Mouse (Mus musculus): ENCODE data around the gene Olfr847. TPM values are rescaled to one million over a fixed set of nuclear protein-coding genes. Genes with fewer than 3 reads are reported as not detected.

Olfr847 gene
- polyA plus RNA-seq (2015; fragmentation: Nextera tagmentation; extraction: Ambion mirVana), result not detected in 2 replicates

- 47% methylated on average over 1 of the region's 1 CpGs for WGBS
- no peak within 1 kb of the TSS for H3K4me3 ChIP-seq
- no peaks in the 10 kb centered on the region for H3K9me3 ChIP-seq
- no peak within 1 kb of the TSS for H3K27ac ChIP-seq
- H3K9ac ChIP-seq, result no peak within 1 kb of the TSS
- H3K36me3 ChIP-seq, result no peaks in the 10 kb centered on the region
- H3K4me2 ChIP-seq (replicated peaks), result no peak within 1 kb of the TSS
- ATAC-seq (ENCODE audit: low FRiP score, low read depth), result no peak
- no peaks in the 10 kb centered on the region for H3K27me3 ChIP-seq
- H3K4me1 ChIP-seq, result no peaks in the 10 kb centered on the region
Observed at GRCm38 (mm10) chr9:19378569-19378968, at the start of gene Olfr847. Gene Olfr847, minus strand, starts transcription at chr9:19378669.

GRCm38 (mm10) chr9:19363905-19364304 is 14.6 kb downstream of the Olfr847 start, which contains the start of gene Olfr846:
Gene Olfr846, minus strand, starts transcription at chr9:19364005.
- no peaks in the 10 kb centered on the region for H3K36me3 ChIP-seq
- H3K9me3 ChIP-seq, result peaks cover 6% of the 10 kb centered on the region; the same call in 1 of the 2 replicates
- no peak within 1 kb of the TSS for H3K27ac ChIP-seq
- no peak within 1 kb of the TSS for H3K4me2 ChIP-seq (replicated peaks)
- WGBS, result 57% methylated on average over 1 of the region's 1 CpGs
- H3K4me1 ChIP-seq, result no peaks in the 10 kb centered on the region
- no peak within 1 kb of the TSS for H3K4me3 ChIP-seq
- no peaks in the 10 kb centered on the region for H3K27me3 ChIP-seq
- no peak within 1 kb of the TSS for H3K9ac ChIP-seq
- no peak for ATAC-seq (ENCODE audit: low FRiP score, low read depth)

GRCm38 (mm10) chr9:19336157-19336556 is 42.3 kb downstream of the Olfr847 start, which contains the start of gene Olfr845:
Gene Olfr845, plus strand, starts transcription at chr9:19336457.
- Histone ChIP-seq H3K4me2 (replicated peaks) (no peak within 1 kb of the TSS), H3K27ac (no peak within 1 kb of the TSS), H3K4me3 (no peak within 1 kb of the TSS), H3K27me3 (no peaks in the 10 kb centered on the region), H3K9ac (no peak within 1 kb of the TSS), H3K4me1 (no peaks in the 10 kb centered on the region), H3K36me3 (no peaks in the 10 kb centered on the region), H3K9me3 (0 out of 2 replicates have a peak, but pooled peaks cover 4% of the 10 kb centered on the region)
- no peak for ATAC-seq (ENCODE audit: low FRiP score, low read depth)
- 67% methylated on average over 1 of the region's 1 CpGs for WGBS

Other genes starting within 250 kb of the Olfr847 start
- gene Olfr837, start 242.4 kb downstream of the Olfr847 start, polyA plus RNA-seq (2015; fragmentation: Nextera tagmentation; extraction: Ambion mirVana), result not detected in 2 replicates
- 0.01 TPM in 1 of 2 replicates, not detected in the other for gene Olfr839-ps1, start 201.4 kb downstream of the Olfr847 start, polyA plus RNA-seq (2015; fragmentation: Nextera tagmentation; extraction: Ambion mirVana)
- not detected in 2 replicates for gene Olfr843, start 126.7 kb downstream of the Olfr847 start, polyA plus RNA-seq (2015; fragmentation: Nextera tagmentation; extraction: Ambion mirVana)
- gene Olfr844, start 62.3 kb downstream of the Olfr847 start, polyA plus RNA-seq (2015; fragmentation: Nextera tagmentation; extraction: Ambion mirVana), result not detected in 2 replicates
- not detected in 2 replicates for gene Olfr845, start 42.2 kb downstream of the Olfr847 start, polyA plus RNA-seq (2015; fragmentation: Nextera tagmentation; extraction: Ambion mirVana)
- gene Olfr846, start 14.7 kb downstream of the Olfr847 start, polyA plus RNA-seq (2015; fragmentation: Nextera tagmentation; extraction: Ambion mirVana), result not detected in 2 replicates
- gene Olfr849, start 61.6 kb upstream of the Olfr847 start, polyA plus RNA-seq (2015; fragmentation: Nextera tagmentation; extraction: Ambion mirVana), result not detected in 2 replicates
- gene Olfr850, start 99.6 kb upstream of the Olfr847 start, polyA plus RNA-seq (2015; fragmentation: Nextera tagmentation; extraction: Ambion mirVana), result not detected in 2 replicates
- not detected in 2 replicates for gene Olfr851, start 114.6 kb upstream of the Olfr847 start, polyA plus RNA-seq (2015; fragmentation: Nextera tagmentation; extraction: Ambion mirVana)
- not detected in 2 replicates for gene Olfr853, start 162.4 kb upstream of the Olfr847 start, polyA plus RNA-seq (2015; fragmentation: Nextera tagmentation; extraction: Ambion mirVana)
- not detected in 2 replicates for gene Olfr854, start 188.7 kb upstream of the Olfr847 start, polyA plus RNA-seq (2015; fragmentation: Nextera tagmentation; extraction: Ambion mirVana)
- gene Olfr855, start 203.9 kb upstream of the Olfr847 start, polyA plus RNA-seq (2015; fragmentation: Nextera tagmentation; extraction: Ambion mirVana), result not detected in 2 replicates
- gene Zfp317, start 243.4 kb upstream of the Olfr847 start, polyA plus RNA-seq (2015; fragmentation: Nextera tagmentation; extraction: Ambion mirVana), result 32.8 and 33.4 TPM in 2 replicates